Mouse (Mus musculus) adrenal gland, adult 2 months (tissue): ENCODE data around the gene Esyt2. TPM values are rescaled to one million over a fixed set of nuclear protein-coding genes. Genes with fewer than 3 reads are reported as not detected.
"Not testable (repeated sequence)": the region's sequence is repeated elsewhere in the genome, so short reads cannot be mapped to it uniquely, and the experiment has no call there.

Experiments
- DNase-seq: peaks from one replicate; pipeline ENCODE4 v3.0.0; 2021
- long read RNA-seq: library from polyadenylated mRNA; stranded (forward); transcript quantifications from one replicate; pipeline ENCODE4 v2.0.0, GENCODE M21; 2021
- polyA plus RNA-seq: library from polyadenylated mRNA; depleted of rRNA; stranded (reverse); fragments of >200 nt; gene quantifications from 2 replicates; pipeline ENCODE4 v1.2.3, GENCODE M21; 2012; rRNA removed
- total RNA-seq, 2 experiments: library from RNA; stranded (reverse); gene quantifications; 2 replicates each; pipeline ENCODE4 v1.2.3; 2021

Esyt2 gene
- 10 to 100 TPM; 55.7 to 59.7 TPM for total RNA-seq
- 12.3 and 14.0 TPM in 2 replicates for polyA plus RNA-seq
- long read RNA-seq, full-length matches to known transcripts, result 17 of 24 reads
- long read RNA-seq, partial matches to known transcripts, result 2 of 24 reads
- long read RNA-seq, other reads (novel, unspliced or antisense), result 5 of 24 reads

DNA sequence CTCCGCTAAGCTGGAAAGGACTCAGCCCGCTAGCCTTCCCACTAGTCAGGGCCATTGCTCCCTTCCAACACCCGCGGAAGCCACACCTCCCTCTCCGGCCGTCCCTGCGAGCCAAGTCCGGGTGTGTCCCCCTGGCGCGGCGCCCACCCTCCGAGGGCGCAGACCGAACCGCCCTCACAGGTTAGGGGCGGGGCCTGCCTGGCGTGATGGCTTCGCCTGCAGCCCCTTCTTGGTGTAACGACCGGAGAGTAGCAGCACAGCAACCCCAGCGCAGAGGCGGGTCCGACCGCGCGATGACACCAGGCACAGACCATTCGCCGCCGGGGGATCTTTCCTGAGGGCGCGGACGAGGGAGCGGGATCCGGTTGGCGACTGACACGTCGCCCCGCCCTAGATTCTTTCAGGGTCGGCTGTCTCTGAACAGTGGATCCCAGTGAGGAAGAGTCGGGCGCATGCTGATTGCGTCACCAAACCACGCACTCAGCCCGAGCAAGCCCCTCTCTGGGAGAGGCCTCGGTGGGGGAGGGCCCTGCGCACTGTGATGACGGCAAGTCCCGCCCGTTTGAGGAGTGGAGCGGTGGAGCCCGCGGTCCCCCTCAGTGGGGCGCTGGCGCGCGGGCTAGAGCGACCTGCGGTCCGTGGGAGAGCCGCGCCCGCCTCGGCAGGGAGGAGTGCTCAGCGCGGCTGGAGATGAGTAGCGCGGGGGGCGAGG, at the start of gene Esyt2:
Gene Esyt2, plus strand, starts transcription at position 544 of the 712 bp plus-strand sequence.
- peak; percentile 100 for DNase-seq

DNA sequence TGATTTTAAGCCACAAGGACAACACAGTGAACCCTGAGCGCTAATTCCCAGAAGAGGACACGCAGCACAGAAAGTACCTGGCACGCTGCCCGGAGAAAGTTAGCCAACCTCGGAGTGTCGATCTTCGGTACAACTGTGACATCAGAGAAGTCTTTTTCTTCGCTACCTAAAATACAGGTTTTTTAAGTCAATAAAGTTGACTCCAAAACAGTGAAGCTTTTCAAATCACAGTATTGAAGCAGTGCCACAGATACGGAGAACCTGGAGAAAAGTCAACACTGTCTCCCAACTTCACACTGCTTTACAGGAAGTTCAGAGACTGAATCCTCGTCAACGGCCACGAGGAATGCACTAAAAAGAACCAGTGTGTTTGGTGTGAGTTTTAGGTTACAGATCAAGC, 49.4 kb upstream of the Esyt2 start:
- DNase-seq, result peak; percentile 88

DNA sequence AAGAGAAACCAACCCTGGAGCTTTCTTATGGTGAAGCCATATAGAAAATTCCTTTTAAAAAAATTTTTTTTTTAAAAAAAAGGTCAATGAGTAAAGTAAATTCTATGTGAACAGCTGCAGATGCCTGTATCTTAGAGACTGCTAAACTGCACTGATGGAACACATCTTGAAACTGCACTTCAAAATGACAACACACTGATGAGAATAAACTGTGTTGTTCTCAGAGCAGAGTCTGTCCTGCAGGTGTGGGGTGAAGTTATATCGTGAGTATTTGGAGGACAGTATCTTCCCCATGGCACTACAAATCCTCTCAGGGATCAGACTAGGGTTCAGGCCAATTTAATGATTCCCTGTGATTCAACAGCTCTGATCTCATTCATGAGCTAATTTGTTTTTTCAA, 48.9 kb upstream of the Esyt2 start:
- no peak for DNase-seq

DNA sequence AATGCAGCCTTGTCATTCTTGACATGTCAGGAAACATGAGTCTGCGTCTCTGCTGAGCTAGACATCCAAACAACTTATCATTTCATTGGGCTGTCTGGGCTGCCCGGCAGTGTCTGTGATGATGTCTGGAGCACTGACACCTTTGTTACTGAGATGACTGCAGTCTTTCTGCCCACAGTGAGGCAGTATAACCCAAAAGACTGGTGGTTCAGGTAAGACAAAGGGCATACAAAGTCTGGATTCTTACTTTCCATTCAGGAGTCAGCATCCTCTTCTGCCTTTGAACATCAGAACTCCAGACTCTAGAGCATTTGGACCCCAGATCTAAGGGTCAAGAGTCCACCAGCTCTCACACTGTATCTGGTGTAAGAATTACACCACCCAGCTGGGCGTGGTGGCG, 45.6 kb upstream of the Esyt2 start:
- no peak for DNase-seq

DNA sequence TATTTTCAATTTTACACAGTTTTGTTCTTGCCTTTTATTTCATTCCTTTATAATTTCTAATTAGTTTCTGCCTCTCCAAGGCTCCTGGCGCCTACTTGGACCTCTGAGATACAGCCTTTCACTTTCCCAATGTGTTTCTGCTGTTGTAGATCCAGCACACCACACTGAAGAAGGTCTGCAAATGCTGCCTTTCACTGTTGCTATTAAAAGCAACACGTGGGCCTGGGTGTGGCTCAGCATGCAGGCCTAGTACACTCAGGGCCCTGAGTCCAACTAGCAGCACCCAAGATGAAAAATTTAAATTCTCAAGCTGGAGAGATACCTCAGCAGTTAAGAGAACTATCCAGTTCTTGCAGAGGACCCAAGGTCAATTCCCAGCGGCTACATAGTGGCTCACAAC, 44.3 kb upstream of the Esyt2 start:
- DNase-seq, result no peak

DNA sequence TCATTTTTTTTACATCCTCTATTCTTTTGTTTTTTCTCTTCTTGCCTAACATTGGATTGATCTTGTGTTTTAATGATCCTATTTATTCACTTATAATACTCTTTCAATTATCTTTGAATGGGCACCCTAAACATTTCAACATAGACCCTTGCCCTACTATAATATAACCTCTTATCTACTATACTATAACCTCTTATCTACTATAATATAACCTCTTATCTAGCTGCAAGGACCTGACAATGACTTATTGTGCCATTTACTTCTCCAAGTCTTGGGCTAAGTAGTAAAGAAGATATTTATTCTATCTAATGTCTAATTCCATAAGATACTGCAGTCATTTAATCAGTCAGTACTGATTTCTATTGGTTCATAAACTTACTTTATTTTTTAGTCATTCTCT, 42.6 kb upstream of the Esyt2 start:
- no peak for DNase-seq

DNA sequence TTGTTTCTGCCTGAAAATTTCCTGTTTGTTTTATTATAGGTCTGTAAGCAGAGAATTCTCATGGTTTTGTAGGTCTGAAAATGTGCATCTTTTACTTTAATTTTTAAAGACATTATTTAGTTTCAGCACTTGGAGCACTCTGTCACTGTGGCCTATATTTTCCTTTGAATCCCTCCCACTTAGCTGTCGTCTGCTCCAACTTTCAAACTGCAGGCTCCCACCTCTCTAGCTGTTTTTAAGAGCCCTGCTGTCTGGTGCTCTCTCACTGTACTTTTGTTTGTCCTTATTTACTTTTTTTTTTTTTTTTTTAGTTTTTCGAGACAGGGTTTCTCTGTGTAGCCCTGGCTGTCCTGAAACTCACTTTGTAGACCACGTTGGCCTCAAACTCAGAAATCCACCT, 42.2 kb upstream of the Esyt2 start:
- no peak for DNase-seq

DNA sequence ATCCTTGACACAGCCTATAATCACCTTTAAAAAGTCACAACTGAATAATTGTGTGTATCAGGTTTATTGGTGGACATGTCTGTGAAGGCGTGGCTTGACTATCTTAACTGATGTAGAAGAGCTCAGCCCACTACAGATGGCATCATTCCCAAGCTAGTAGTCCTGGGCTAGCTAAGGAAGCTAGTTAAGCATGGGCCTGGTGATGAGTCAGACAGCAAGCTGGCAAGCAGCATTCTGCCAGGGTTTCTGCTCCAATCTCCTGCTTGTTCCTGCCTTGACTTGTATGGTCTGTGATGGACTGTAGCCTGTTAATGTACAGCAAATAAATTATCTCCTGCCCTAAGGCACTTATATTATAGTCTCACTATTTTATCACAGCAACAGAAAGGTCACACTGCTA, 36.4 kb upstream of the Esyt2 start:
- DNase-seq, result no peak

DNA sequence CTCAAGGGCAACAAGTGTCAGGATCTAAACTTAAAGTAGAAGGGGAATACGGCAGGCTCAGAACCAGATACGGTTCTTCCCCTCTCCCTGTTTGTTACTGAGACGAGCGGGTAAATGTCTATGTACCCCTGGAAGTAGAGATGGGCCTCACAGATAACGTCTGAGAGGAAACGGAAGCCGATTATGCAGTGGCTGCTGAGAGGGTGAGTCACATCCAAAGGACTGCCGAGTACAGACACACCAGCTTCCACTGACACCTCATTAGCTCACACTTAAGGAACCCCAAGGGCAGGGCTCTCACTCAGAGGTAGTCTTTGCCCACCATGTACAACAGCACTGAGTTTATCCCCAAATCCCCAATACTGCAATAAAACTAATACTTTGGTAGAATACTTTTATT, 26.3 kb upstream of the Esyt2 start:
- DNase-seq, result no peak

DNA sequence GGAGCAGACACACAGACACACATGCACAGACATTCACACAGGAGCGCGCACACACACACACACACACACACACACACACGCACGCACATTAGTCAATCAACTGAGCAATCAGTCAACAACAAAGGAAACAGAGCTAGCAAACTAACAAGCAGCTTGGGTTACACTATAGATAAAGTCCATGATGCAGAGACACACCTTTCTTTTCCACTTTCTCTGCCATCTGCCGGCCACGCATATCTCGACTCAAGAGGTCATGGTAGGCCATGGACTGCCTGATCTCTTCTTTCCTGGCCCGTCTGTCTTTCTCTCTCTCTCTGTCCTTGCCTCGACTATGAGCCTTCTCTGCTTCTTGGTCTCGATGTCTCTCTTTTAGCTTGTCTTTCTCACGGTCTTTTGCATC, 25.4 kb upstream of the Esyt2 start:
- no peak for DNase-seq

DNA sequence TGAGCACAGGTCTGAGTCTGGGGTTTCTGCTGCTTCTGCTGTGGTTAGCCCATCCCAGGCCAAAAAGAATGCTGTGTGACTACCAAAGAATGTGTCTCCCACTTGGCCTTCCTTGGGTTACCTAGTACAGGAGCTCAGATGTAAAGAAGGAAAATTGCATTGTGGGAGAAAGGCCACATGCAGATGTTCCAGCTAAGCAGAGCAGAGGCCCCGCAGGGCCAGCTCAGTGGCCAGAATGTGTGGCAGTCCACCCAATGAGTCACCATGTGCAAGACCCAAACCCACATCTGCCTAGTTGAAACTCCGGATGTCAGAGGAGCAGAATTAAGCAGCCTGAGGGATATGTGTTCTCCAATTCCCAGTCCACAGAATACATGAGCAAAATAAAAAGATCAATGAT, 22.7 kb upstream of the Esyt2 start:
- no peak for DNase-seq

DNA sequence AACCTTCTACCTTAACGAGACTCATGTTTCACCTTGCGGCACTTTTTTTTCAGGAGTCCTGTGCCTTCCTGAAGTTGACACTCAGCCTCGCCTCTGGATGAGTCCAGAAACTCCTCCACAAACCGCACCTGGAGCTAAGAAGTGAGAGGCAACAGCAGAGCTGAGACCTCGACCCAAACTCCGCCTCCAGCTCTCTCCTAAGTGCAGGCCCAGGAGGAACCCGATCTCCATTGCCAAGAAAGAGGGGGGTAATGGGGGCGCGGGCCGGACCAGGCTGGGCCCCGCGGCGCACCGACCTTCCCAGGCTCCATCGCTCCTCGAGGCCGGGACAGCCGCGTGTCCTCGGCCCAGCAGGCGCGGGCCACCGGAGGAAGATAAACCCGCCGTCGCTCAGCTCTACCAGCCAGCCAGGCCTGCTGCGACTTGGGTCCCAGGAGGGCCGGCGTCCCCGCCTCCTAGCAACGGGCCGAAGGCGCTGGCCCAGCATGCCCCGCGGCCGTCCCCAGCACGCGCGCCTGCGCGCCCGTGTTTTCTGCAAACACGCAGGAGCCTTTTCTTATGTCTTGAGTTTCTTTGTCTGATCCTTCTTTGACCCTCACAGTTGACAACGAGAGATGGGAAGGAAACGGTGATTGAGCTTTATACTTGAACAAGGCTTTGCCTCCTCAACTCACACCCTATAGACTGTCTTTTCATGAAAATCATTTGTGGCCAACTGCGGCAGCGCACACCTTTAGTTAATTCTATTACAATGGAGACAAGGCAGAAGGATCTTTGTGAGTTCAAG, 18.2 kb upstream of the Esyt2 start, which contains the start of gene Wdr60:
Gene Wdr60, minus strand, starts transcription at position 468 of the 787 bp plus-strand sequence.
- peak; percentile 94 for DNase-seq

DNA sequence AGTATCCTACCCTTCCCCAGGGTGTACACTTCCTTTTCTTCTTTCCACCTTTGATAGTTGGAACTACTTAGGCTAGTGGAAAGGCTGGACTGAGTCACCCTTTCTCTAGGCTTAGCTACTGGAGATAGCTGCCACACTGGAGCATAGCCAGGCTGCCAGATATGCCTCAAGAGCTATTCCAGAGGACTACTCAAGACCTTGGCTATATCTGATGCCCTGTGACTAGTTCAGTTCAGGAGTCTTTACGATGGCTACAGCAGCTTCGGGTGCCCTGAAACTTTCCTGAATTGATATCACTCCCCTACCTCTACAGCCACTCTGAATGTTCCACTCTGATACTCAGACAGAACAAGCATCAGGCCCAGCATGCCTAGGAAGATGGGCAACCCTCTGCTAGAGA, 16.2 kb upstream of the Esyt2 start:
- DNase-seq, result peak; percentile 13

DNA sequence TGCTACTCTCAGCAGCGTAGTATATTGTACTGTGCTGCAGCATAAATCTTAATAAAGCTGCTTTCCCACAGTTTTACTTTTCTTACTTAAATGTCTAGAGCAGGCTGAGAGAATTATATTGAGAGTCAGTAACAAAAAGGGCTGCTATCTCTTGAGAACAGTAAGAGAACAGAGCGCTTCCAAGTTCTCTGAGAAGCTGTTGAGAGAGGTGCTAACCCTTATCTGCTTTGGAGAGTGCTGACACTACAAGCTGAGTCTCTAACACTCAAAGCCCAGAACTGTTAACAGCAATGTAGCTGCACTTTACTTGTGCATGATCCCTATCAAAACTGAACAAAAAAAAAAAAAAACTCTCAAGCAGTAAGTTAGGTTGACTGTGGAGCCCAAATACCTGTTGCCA, 15.7 kb upstream of the Esyt2 start:
- no peak for DNase-seq

DNA sequence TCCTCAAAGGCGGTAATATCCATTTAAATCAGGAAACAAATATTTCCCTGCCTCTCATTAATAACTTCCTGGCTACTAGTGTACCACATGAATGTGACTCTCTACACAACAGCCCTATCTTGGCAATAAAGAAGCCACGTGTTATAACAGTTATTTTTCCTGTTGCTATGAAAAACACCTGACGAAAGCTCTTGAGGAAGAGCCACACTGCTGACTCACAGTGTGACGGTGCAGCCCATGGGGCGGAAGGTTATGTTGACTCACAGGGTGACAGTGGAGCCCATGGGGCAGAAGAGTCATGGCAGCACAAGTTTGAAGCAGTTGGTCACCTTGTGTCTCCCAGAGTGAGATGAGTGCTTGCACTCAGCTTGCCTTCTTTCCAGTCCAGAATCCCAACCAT, 11.5 kb upstream of the Esyt2 start:
- peak; percentile 50 for DNase-seq

DNA sequence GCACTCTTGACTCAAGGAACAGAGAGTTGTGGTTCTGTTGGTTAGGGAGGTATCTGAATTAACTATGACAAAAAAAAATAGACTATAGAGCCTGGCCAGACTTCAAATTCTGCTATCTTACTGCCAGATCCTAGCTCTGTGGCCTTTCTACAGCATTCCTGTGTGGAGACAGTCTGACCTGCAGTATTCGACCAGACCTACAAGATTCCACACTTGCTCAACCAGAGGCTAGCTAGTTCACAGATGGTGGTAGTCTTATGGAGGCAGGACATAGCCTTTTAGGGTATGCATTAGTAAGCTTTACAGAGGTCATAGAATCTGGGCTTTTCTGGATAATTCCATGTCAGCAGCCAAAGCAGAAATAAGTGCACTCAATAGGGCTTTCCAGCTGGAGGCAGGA, 10.5 kb upstream of the Esyt2 start:
- no peak for DNase-seq

DNA sequence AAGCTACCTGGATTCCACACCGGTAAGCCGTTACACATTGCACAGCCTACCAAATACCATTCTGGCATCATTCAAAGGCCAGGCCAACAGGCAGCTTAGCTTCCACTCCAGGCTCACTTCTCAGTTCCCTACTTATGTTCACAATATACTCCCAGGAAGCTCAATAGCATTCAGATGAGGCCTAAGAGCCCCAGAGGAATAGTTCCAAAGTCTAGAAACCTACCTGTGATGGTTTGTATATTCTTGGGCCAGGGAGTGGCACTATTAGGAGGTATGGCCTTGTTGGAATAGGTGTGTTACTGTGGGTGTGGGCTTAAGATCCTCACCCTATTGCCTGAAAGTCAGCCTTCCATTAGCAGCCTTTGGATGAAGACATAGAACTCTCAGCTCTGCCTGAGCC, 9.9 kb upstream of the Esyt2 start:
- DNase-seq, result no peak

DNA sequence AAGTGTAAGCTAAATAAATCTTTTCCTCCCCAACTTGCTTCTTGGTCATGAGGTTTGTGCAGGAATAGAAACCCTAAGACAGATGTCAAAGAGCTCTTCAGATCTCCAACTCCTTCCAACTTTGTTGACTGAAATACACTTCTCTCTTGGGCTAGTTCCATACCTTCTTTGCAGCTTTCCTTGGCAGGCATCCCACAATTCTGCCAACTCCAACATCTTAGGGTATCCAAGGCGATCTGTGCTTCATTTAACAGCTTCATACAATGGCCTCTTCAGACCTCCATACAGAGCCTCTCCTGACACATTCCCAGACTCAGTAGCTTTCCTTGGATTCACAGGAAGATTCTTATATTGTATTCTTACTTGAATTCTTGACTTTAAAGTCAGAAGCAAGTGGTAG, 7.3 kb upstream of the Esyt2 start:
- no peak for DNase-seq

DNA sequence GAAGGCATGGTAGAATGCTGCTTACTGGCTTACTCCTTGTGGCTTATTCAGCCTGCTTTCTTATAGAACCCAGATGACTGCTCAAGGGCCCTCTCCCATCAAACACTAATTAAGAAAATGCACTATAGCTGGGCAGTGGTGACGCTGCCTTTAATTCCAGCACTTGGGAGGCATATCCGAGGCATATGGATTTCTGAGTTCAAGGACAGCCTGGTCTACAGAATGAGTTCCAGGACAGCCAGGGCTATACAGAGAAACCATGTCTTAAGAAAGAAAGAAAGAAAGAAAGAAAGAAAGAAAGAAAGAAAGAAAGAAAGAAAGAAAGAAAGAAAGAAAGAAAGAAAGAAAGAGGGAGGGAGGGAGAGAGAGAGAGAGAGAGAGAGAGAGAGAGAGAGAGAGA, 5.9 kb upstream of the Esyt2 start, which contains the start of gene Gm11027:
Gene Gm11027, plus strand, starts transcription at position 301 of the 400 bp plus-strand sequence.
- not testable (repeated sequence) for DNase-seq

DNA sequence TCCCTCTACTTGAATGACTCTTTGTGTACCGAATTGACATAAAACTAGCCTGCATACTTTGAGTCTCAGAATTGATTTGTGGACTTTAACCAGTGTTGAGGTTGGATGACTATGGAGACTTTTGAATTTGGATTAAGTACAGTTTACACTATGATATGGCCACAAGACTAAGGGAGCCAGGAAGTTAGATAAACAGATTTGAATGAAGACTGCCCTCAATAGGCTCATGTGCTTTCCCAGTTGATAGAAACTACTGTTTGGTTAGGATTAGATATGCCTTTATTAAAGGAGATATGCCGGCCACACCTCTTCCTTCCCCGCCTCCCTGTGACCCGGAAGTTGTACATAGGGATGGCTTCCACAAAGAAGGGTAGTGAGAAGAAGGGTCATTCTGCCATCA, 5.4 kb upstream of the Esyt2 start:
- DNase-seq, result no peak

DNA sequence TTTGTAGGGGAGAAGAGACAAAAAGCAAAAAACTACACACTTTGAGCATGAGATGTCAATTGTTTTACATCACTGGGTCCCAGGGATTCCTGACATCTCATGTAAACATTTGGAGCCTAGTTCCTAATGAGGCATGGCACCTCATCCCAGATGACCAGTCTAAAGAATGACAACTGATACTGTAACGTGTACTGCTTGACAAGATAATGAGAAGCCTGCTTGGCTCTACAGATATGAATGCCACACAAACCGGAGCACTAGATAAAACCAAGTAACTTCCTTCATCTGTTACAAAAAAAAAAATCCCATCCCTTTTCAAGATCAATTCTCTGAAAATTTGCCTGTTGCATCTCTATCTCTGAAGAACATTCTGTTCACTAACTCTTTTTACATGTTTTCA, 4.0 kb upstream of the Esyt2 start:
- DNase-seq, result no peak

DNA sequence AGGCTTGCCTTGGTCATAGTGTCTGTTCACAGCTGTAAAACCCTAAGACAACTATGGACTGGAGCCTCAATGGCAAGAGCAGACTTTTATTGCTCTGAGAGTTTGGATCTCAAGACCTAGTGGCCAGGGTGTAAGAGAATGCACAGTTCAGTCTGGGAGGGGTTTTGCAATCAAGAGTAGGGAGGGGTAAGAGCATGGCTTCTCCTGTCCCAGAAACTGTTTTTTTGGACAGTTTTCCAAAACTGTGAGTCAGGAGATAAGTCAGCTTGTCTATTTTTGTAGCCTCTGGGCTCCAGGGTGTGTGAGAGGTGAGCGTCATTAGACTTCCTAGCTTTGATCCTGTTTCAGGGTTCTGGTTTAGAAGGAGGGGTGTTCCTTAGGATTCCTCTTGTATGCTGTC, 2.5 kb upstream of the Esyt2 start:
- peak; percentile 32 for DNase-seq

DNA sequence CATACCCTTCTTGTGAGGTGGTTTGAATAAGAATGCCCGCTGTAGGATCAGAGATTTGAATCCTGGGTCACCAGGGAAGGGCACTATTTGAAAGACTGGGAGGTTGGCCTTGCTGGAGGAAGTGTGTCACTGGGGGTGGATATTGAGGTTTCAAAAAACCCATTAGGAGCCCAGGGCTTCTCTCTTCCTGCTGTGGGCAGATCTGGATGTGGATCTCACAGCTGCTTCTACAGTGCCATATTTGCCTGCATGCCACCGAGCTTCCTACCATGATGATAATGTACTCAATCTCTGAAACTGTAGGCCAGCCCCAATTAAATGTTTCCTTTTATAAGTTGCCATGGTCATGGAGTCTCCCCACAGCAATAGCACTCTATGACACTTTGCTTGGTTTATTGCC, 1.8 kb upstream of the Esyt2 start:
- DNase-seq, result no peak
